Mouse (Mus musculus): ENCODE data around the gene Hfe2.

DNA sequence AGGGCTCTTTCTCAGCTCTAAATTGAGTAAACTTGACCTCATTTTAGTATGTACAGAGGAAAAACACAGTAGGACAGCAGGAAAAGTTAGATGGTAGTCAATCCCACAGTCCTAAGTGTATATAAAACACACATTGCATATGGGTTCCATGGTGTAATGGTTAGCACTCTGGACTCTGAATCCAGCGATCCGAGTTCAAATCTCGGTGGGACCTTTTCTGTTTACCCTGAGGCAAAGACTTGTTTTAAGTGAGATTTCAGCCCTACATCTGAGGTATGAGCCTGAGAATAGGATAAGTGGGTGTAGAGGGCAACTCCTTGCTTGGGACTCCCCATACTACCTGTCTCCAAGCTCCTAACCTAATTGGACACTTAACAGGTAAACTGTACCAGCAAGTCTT is 45.7 kb upstream of the Hfe2 start:
- TF ChIP-seq CTCF (IDR thresholded peaks at IDR 0.05; ENCODE audit: extremely low read depth, insufficient read depth, low read length), result no peak
- TF ChIP-seq POLR2A (IDR thresholded peaks at IDR 0.05; ENCODE audit: extremely low read depth, insufficient read depth, low read length), result no peak

Measured in cortical plate, adult 2 months (tissue).